Mouse (Mus musculus): ENCODE results near the gene Vti1a. TPM values are rescaled to one million over a fixed set of nuclear protein-coding genes. Genes with fewer than 3 reads are reported as not detected.

The Vti1a gene
- polyA plus RNA-seq, 1 experiment from 2014 or later, result 32.7 TPM

DNA sequence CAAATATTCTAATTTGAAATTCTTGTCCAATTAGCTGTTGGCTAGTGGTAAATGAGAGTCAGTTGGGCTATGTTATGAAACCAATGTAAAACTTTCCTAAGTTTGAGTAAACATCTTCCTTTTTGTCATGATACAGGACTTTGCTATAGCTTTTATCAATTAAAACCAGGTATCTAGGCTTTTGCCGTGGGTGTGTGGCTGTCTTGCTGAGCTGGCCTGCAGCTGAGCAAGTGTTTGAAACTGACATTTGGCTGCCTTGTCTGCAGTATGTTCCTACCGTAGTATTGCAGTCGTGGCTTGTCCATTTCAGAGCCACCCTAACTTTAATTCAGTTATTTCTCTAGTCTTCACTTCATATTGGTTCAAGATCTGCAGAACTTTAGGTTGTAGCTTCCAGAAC, 32.1 kb downstream of the Vti1a start:
- Histone ChIP-seq H3K9me3 (replicated peaks) (no peaks in the 10 kb centered on the region), H3K27ac (replicated peaks) (no peak overlapping the region), H3K27me3 (ENCODE audit: low read depth, poor library complexity, severe bottlenecking) (no peaks in the 10 kb centered on the region), H3K4me1 (peaks cover 3% of the 10 kb centered on the region; the same call in 1 of the 2 replicates), H3K4me3 (no peak overlapping the region), H3K36me3 (no peaks in the 10 kb centered on the region)
- no peak for DNase-seq (ENCODE audit: low spot score)
- 89% methylated on average over 3 of the region's 3 CpGs for WGBS

DNA sequence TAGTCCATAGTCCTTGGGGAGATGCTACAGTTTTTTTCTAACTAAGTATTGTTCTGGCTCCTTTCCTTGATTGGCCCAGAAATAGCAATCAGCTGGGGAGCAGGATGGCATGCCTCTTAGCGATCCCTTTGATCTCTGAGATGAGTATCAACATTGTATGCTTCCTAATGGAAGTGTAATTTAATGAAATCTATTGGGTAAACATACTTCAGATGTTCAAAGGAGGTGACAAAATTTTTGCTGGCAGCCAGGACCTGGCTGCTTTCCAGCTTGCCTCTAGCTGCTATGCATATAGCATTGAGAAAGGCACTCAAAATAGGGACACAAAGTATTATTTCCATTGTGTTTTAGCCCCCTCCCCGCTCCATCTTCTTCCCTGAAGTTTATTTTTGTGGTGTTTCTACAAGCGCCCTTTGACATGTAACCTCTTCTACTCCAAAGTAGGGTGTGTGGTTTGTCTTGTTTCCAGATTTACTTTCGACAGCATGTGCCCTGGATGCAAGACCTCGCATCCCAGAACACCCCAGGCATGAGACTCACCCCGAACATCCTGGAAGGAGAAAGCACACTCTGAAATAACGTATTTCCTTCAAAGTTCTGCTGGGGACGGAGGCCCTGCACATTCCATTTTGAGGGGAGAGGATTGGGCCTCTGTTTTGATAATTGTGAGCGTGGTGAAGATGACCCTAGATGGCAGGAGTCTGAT, 34.7 kb downstream of the Vti1a start:
- Histone ChIP-seq H3K27ac (replicated peaks) (no peak overlapping the region), H3K27me3 (ENCODE audit: low read depth, poor library complexity, severe bottlenecking) (no peaks in the 10 kb centered on the region), H3K36me3 (no peaks in the 10 kb centered on the region), H3K9me3 (replicated peaks) (no peaks in the 10 kb centered on the region), H3K4me1 (peaks cover 3% of the 10 kb centered on the region; the same call in 1 of the 2 replicates), H3K4me3 (no peak overlapping the region)
- WGBS, result 76% methylated on average over 9 of the region's 9 CpGs
- DNase-seq (ENCODE audit: low spot score), result no peak

DNA sequence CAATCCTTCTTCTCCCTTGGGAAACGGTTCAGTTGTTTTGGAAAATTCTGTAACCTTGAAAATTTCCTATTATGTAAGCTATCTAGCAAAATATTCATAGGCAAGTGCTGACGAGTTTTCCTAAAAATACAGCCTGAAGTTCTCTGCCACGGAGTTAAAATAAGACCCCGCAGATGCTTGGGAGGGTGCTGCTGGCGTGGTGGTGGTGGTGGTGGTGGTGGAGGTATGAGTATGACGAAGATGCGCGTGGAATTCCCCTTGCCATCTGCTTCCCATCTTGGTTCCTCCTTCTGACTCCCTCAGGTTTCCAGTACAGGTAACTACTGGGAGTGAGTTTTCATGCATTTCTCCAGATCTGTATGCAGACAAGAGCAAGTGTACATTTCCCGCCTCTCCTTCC, 46.5 kb downstream of the Vti1a start:
- DNase-seq (ENCODE audit: low spot score), result no peak
- Histone ChIP-seq H3K4me3 (no peak overlapping the region), H3K4me1 (peaks cover 2% of the 10 kb centered on the region; the same call in 1 of the 2 replicates), H3K9me3 (replicated peaks) (no peaks in the 10 kb centered on the region), H3K27ac (replicated peaks) (no peak overlapping the region), H3K27me3 (ENCODE audit: low read depth, poor library complexity, severe bottlenecking) (no peaks in the 10 kb centered on the region), H3K36me3 (peaks cover 7% of the 10 kb centered on the region; the same call in 1 of the 2 replicates)
- 95% methylated on average over 9 of the region's 9 CpGs for WGBS

DNA sequence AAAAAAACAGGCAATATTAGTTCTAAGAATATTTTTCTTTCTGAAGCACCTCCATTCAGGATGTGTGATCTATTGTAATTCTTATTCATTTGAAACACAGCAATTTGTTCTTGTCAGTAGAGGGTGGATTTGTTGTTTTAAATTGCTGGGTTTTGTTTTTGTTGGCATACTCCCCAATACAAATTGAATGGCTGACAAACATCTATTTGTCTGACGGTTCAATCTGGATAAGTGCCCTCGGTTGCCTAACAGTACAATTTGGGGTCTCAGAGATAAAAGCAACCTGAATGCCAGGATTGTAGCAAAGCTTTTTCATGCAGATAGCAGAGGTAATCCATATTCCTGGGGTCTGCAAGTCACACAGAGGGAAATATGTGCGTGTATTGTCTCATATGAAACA, 53.6 kb downstream of the Vti1a start:
- no peaks in the 10 kb centered on the region for H3K9me3 ChIP-seq (replicated peaks)
- no peak overlapping the region for H3K27ac ChIP-seq (replicated peaks)
- DNase-seq (ENCODE audit: low spot score), result no peak
- H3K4me3 ChIP-seq, result no peak overlapping the region
- no peaks in the 10 kb centered on the region for H3K36me3 ChIP-seq
- no peaks in the 10 kb centered on the region for H3K4me1 ChIP-seq
- WGBS, result 83% methylated on average over 3 of the region's 3 CpGs
- H3K27me3 ChIP-seq (ENCODE audit: low read depth, poor library complexity, severe bottlenecking), result no peaks in the 10 kb centered on the region

GRCm38 (mm10) chr19:55376331-55376730, 60.2 kb downstream of the Vti1a start:
- H3K4me1 ChIP-seq, result peaks cover 30% of the 10 kb centered on the region
- H3K4me3 ChIP-seq, result no peak overlapping the region
- 85% methylated on average over 6 of the region's 6 CpGs for WGBS
- no peaks in the 10 kb centered on the region for H3K9me3 ChIP-seq (replicated peaks)
- no peaks in the 10 kb centered on the region for H3K27me3 ChIP-seq (ENCODE audit: low read depth, poor library complexity, severe bottlenecking)
- H3K27ac ChIP-seq (replicated peaks), result no peak overlapping the region
- no peaks in the 10 kb centered on the region for H3K36me3 ChIP-seq
- no peak for DNase-seq (ENCODE audit: low spot score)

DNA sequence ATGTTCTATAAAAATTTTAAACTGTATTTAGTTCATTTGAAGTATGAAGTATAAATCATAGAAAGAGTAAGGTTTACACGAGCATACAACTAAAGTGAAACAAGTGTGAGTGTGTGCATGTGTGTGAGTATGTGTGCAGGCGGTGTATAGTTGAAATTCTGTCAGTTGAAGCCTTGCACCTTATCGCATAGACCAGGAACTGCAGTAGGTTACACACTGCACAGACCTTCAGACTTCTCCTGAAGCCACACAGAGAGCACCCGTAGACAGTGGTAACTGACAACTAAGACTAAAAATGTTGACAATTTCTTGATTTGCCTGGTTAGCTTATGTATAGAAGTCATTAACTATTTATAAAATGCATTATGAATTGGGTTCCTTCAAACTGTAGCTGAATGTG, 61.4 kb downstream of the Vti1a start:
- no peak overlapping the region for H3K4me3 ChIP-seq
- peaks cover 41% of the 10 kb centered on the region for H3K4me1 ChIP-seq
- H3K27me3 ChIP-seq (ENCODE audit: low read depth, poor library complexity, severe bottlenecking), result no peaks in the 10 kb centered on the region
- H3K27ac ChIP-seq (replicated peaks), result no peak overlapping the region
- H3K36me3 ChIP-seq, result no peaks in the 10 kb centered on the region
- 89% methylated on average over 4 of the region's 4 CpGs for WGBS
- DNase-seq (ENCODE audit: low spot score), result no peak
- H3K9me3 ChIP-seq (replicated peaks), result no peaks in the 10 kb centered on the region

- H3K4me3 ChIP-seq, result no peak overlapping the region
- no peaks in the 10 kb centered on the region for H3K27me3 ChIP-seq (ENCODE audit: low read depth, poor library complexity, severe bottlenecking)
- WGBS, result 54% methylated on average over 2 of the region's 2 CpGs
- no peaks in the 10 kb centered on the region for H3K9me3 ChIP-seq (replicated peaks)
- H3K4me1 ChIP-seq, result peaks cover 55% of the 10 kb centered on the region
- peak overlapping the region; percentile 55; the same call in 1 of the 2 replicates for H3K27ac ChIP-seq (replicated peaks)
- no peak for DNase-seq (ENCODE audit: low spot score)
- H3K36me3 ChIP-seq, result no peaks in the 10 kb centered on the region
These were observed 62.8 kb downstream of the Vti1a start for GRCm38 (mm10) chr19:55378884-55379283.

DNA sequence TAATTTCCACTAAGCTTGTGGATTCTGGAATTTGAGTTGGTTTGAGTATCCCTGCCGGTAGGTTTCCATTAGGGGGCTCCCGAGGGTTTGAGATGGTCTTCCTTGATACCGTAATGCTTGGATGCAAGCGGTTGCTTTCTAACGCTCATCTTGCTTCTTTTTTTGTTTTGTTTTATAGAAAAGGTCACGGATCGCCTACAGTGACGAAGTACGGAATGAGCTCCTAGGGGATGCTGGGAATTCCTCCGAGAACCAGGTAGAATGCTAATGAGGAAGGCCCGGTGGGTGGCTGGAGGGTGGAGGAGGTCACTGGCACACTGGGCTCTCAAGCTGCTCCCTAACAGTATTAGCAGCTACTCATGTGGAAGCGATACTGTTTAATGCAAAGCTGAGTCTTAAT, 64.7 kb downstream of the Vti1a start:
- peak overlapping the region; percentile 87 for H3K27ac ChIP-seq (replicated peaks)
- whole genome bisulfite sequencing, result 5% methylated on average over 12 of the region's 12 CpGs

GRCm38 (mm10) chr19:55381343-55381742, 65.2 kb downstream of the Vti1a start:
- H3K36me3 ChIP-seq, result no peaks in the 10 kb centered on the region
- 41% methylated on average over 7 of the region's 7 CpGs for WGBS
- peak overlapping the region; percentile 38; the same call in 1 of the 2 replicates for H3K4me3 ChIP-seq
- no peaks in the 10 kb centered on the region for H3K9me3 ChIP-seq (replicated peaks)
- peaks cover 77% of the 10 kb centered on the region for H3K4me1 ChIP-seq
- DNase-seq (ENCODE audit: low spot score), result peak; percentile 49
- H3K27ac ChIP-seq (replicated peaks), result peak overlapping the region; percentile 87
- H3K27me3 ChIP-seq (ENCODE audit: low read depth, poor library complexity, severe bottlenecking), result no peaks in the 10 kb centered on the region

More for the DNA sequence above, 64.7 kb downstream of the Vti1a start:
- Histone ChIP-seq H3K4me3 (peak overlapping the region; percentile 38; the same call in 1 of the 2 replicates), H3K36me3 (no peaks in the 10 kb centered on the region), H3K4me1 (peaks cover 72% of the 10 kb centered on the region), H3K27me3 (ENCODE audit: low read depth, poor library complexity, severe bottlenecking) (no peaks in the 10 kb centered on the region), H3K9me3 (replicated peaks) (no peaks in the 10 kb centered on the region)
- DNase-seq (ENCODE audit: low spot score), result peak; percentile 61

DNA sequence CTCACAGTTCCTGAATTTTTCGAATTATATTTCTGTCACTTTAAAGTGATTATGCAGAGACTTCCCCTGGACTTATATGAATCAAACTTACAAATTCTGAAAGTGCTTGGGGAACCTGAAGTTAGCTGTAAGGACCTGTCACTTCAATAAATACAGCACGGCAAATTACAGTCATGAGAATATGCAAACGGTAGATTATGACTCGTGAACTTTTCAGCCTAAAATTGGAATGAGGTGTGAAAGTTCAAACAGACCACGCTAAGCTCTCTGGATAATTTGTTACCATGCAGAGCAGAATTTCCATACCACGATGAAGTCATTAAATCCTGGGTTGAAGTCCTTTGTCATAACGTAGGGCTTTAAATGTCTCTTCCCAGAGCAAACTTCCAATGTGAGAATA, 66.7 kb downstream of the Vti1a start:
- H3K27me3 ChIP-seq (ENCODE audit: low read depth, poor library complexity, severe bottlenecking), result no peaks in the 10 kb centered on the region
- peak overlapping the region; percentile 87 for H3K27ac ChIP-seq (replicated peaks)

GRCm38 (mm10) chr19:55384634-55385033, 68.5 kb downstream of the Vti1a start:
- DNase-seq (ENCODE audit: low spot score), result peak; percentile 50
- WGBS, result 68% methylated on average over 15 of the region's 15 CpGs
- Histone ChIP-seq H3K27ac (replicated peaks) (peak overlapping the region; percentile 87), H3K27me3 (ENCODE audit: low read depth, poor library complexity, severe bottlenecking) (no peaks in the 10 kb centered on the region), H3K4me3 (peak overlapping the region; percentile 29; the same call in 1 of the 2 replicates), H3K36me3 (no peaks in the 10 kb centered on the region), H3K4me1 (peaks cover 92% of the 10 kb centered on the region), H3K9me3 (replicated peaks) (no peaks in the 10 kb centered on the region)

More for the DNA sequence above, 66.7 kb downstream of the Vti1a start:
- no peak for DNase-seq (ENCODE audit: low spot score)
- peaks cover 90% of the 10 kb centered on the region for H3K4me1 ChIP-seq
- H3K36me3 ChIP-seq, result no peaks in the 10 kb centered on the region
- H3K4me3 ChIP-seq, result no peak overlapping the region
- 81% methylated on average over 7 of the region's 7 CpGs for WGBS
- no peaks in the 10 kb centered on the region for H3K9me3 ChIP-seq (replicated peaks)

DNA sequence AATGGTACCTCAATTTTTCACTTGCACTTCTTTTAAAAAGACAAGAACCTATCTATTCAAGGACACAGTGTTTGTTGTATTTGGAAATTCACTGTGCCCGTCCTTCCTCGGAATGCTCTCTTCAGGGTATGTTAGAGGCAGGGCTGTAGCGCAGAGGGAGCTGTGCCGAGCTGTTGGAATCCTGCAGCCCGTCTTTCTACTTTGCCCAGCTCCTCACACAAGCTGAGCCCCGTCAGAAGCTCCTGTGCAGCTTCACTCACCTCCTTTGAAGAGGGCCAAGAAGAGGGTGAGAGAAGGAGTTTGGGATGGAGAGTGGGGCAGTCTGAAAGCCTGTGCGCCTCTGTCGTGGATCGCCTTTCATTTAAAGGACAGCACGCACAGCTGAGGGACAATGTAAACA, 72.9 kb downstream of the Vti1a start:
- Histone ChIP-seq H3K4me1 (peaks cover 65% of the 10 kb centered on the region), H3K27me3 (ENCODE audit: low read depth, poor library complexity, severe bottlenecking) (no peaks in the 10 kb centered on the region), H3K36me3 (peaks cover 5% of the 10 kb centered on the region; the same call in 1 of the 2 replicates), H3K9me3 (replicated peaks) (no peaks in the 10 kb centered on the region), H3K4me3 (peak overlapping the region; percentile 41; the same call in 1 of the 2 replicates), H3K27ac (replicated peaks) (peak overlapping the region; percentile 87)
- 34% methylated on average over 10 of the region's 10 CpGs for WGBS
- no peak for DNase-seq (ENCODE audit: low spot score)

- WGBS, result 70% methylated on average over 11 of the region's 11 CpGs
These were observed 74.2 kb downstream of the Vti1a start for GRCm38 (mm10) chr19:55390323-55390722.

More at GRCm38 (mm10) chr19:55390323-55390722, 74.2 kb downstream of the Vti1a start:
- DNase-seq (ENCODE audit: low spot score), result no peak
- Histone ChIP-seq H3K36me3 (peaks cover 5% of the 10 kb centered on the region; the same call in 1 of the 2 replicates), H3K27ac (replicated peaks) (peak overlapping the region; percentile 87), H3K9me3 (replicated peaks) (no peaks in the 10 kb centered on the region), H3K4me1 (peaks cover 54% of the 10 kb centered on the region), H3K27me3 (ENCODE audit: low read depth, poor library complexity, severe bottlenecking) (no peaks in the 10 kb centered on the region), H3K4me3 (no peak overlapping the region)

All from midbrain, embryonic 10.5 days (tissue).